Mouse (Mus musculus) CH12.LX (cell line): Measurements from ENCODE around the gene Mettl22.

ENCODE experiments used
- CTCF ChIP-seq, 2 experiments: IDR thresholded peaks in 1 of 2; conservative IDR thresholded peaks in 1 of 2; 2 replicates each; pipeline ENCODE4 v1.5.1; 2011 to 2012; ENCODE audit warnings: low read depth in 2 of 2, low read length in 2 of 2, improper control_type of control experiment in 1 of 2, inconsistent platforms in 1 of 2, mild to moderate bottlenecking in 1 of 2, moderate library complexity in 1 of 2
- ELF1 ChIP-seq: IDR thresholded peaks from 2 replicates; pipeline ENCODE4 v1.6.1; 2014; ENCODE audit warnings: low read depth, mild to moderate bottlenecking, inconsistent platforms, low read length, improper control_type of control experiment
- EP300 ChIP-seq: IDR thresholded peaks from 2 replicates; pipeline ENCODE4 v1.6.1; 2011; ENCODE audit warnings: low read length, improper control_type of control experiment
- ETS1 ChIP-seq: conservative IDR thresholded peaks from 2 replicates; pipeline ENCODE4 v1.6.1; 2012; ENCODE audit warnings: low read depth, mild to moderate bottlenecking, inconsistent platforms, low read length, improper control_type of control experiment, moderate library complexity
- MAZ ChIP-seq: IDR thresholded peaks from 2 replicates; pipeline ENCODE4 v1.6.1; 2012; ENCODE audit warnings: low read depth, mild to moderate bottlenecking, inconsistent platforms, low read length, improper control_type of control experiment, moderate library complexity
- POLR2AphosphoS2 ChIP-seq: IDR thresholded peaks from 2 replicates; pipeline ENCODE4 v1.6.1; 2011; ENCODE audit warnings: low read depth, low read length, improper control_type of control experiment
- RAD21 ChIP-seq: IDR thresholded peaks from 2 replicates; pipeline ENCODE4 v1.6.1; 2011; ENCODE audit warnings: low read depth, mild to moderate bottlenecking, low read length, improper control_type of control experiment, moderate library complexity
- SMC3 ChIP-seq: IDR thresholded peaks from 2 replicates; pipeline ENCODE4 v1.6.1; 2011; ENCODE audit warnings: low read depth, low read length, improper control_type of control experiment
- TCF12 ChIP-seq: IDR thresholded peaks from 2 replicates; pipeline ENCODE4 v1.6.1; 2014; ENCODE audit warnings: low read depth, mild to moderate bottlenecking, inconsistent platforms, low read length, improper control_type of control experiment
- UBTF ChIP-seq: IDR thresholded peaks from 2 replicates; pipeline ENCODE4 v1.6.1; 2012; ENCODE audit warnings: low read depth, mild to moderate bottlenecking, inconsistent platforms, low read length, improper control_type of control experiment, moderate library complexity
- ZKSCAN1 ChIP-seq: IDR thresholded peaks from 2 replicates; pipeline ENCODE4 v1.6.1; 2012; ENCODE audit warnings: low read depth, inconsistent platforms, low read length, improper control_type of control experiment, borderline replicate concordance

GRCm38 (mm10) chr16:8514180-8514579 lies 43.6 kb downstream of the Mettl22 start:
- TF ChIP-seq RAD21 = no peak
- no peak for TF ChIP-seq EP300
- no peak for TF ChIP-seq CTCF (conservative IDR thresholded peaks at IDR 0.05 in 1 of 2, IDR thresholded peaks at IDR 0.05 in 1 of 2; ENCODE audit: low read depth in 2 of 2, low read length in 2 of 2)
- TF ChIP-seq ELF1 = no peak
- TF ChIP-seq ZKSCAN1 = no peak
- no peak for TF ChIP-seq SMC3
- no peak for TF ChIP-seq ETS1
- TF ChIP-seq TCF12 = no peak
- TF ChIP-seq POLR2AphosphoS2 = no peak
- no peak for TF ChIP-seq MAZ
- TF ChIP-seq UBTF = no peak
